Mouse (Mus musculus): Measurements from ENCODE around the gene Hmx1. TPM values are rescaled to one million over a fixed set of nuclear protein-coding genes. Genes with fewer than 3 reads are reported as not detected.
A peak's percentile ranks its signal among the peaks of the same experiment; 100 is the strongest.

Gene Hmx1
- 0.09 and 0.10 TPM in 2 replicates for polyA plus RNA-seq (2012; rRNA removed)
- polyA plus RNA-seq (2014; fragmentation: Nextera tagmentation; extraction: Ambion mirVana): 0.37 TPM in 1 of 2 replicates, not detected in the other

GRCm38 (mm10) chr5:35388491-35389111, at the start of gene Hmx1:
Gene Hmx1, plus strand, starts transcription at chr5:35389108.
- no peaks in the 10 kb centered on the region for H3K36me3 ChIP-seq (ENCODE audit: control insufficient read depth, insufficient read depth, low read length)
- ATAC-seq (ENCODE audit: low FRiP score, low read depth) (peak; percentile 93), DNase-seq (ENCODE audit: low spot score) (peak; percentile 70)
- H3K9ac ChIP-seq (ENCODE audit: low read depth, low read length, severe bottlenecking): peak within 1 kb of the TSS; percentile 38; the same call in 1 of the 2 replicates
- H3K4me3 ChIP-seq (replicated peaks; ENCODE audit: low read length): peak within 1 kb of the TSS; percentile 50
- H3K27ac ChIP-seq (replicated peaks; ENCODE audit: low read depth, low read length): no peak within 1 kb of the TSS
- no peaks in the 10 kb centered on the region for H3K9me3 ChIP-seq (ENCODE audit: control insufficient read depth, low read length)
- no peak for TF ChIP-seq POLR2A (IDR thresholded peaks at IDR 0.05; ENCODE audit: borderline replicate concordance, extremely low read depth, insufficient read depth, insufficient read length)
- H3K4me1 ChIP-seq (ENCODE audit: control insufficient read depth, insufficient read depth, low read length): peaks cover 9% of the 10 kb centered on the region; the same call in 1 of the 2 replicates
- peaks cover 99% of the 10 kb centered on the region for H3K27me3 ChIP-seq (ENCODE audit: control insufficient read depth, insufficient read depth, low read length)
- WGBS: 0% methylated on average over 33 of the region's 71 CpGs
- peak within 1 kb of the TSS; percentile 77 for H3K4me2 ChIP-seq (replicated peaks; ENCODE audit: low read depth, low read length, severe bottlenecking)

- H3K9ac ChIP-seq (ENCODE audit: low read depth, low read length, severe bottlenecking): no peak overlapping the region
- no peak for DNase-seq (ENCODE audit: low spot score)
- no peaks in the 10 kb centered on the region for H3K4me1 ChIP-seq (ENCODE audit: control insufficient read depth, insufficient read depth, low read length)
- H3K27me3 ChIP-seq (ENCODE audit: control insufficient read depth, insufficient read depth, low read length): no peaks in the 10 kb centered on the region
- no peak overlapping the region for H3K4me3 ChIP-seq (replicated peaks; ENCODE audit: low read length)
- no peaks in the 10 kb centered on the region for H3K36me3 ChIP-seq (ENCODE audit: control insufficient read depth, insufficient read depth, low read length)
- H3K9me3 ChIP-seq (ENCODE audit: control insufficient read depth, low read length): no peaks in the 10 kb centered on the region
- no peak overlapping the region for H3K4me2 ChIP-seq (replicated peaks; ENCODE audit: low read depth, low read length, severe bottlenecking)
- ATAC-seq (ENCODE audit: low FRiP score, low read depth): no peak
- TF ChIP-seq POLR2A (IDR thresholded peaks at IDR 0.05; ENCODE audit: borderline replicate concordance, extremely low read depth, insufficient read depth, insufficient read length): no peak
- H3K27ac ChIP-seq (replicated peaks; ENCODE audit: low read depth, low read length): no peak overlapping the region
- 83% methylated on average over 3 of the region's 3 CpGs for WGBS
These were observed 43.8 kb upstream of the Hmx1 start for GRCm38 (mm10) chr5:35345084-35345483.

GRCm38 (mm10) chr5:35348794-35349193, 40.1 kb upstream of the Hmx1 start:
- DNase-seq (ENCODE audit: low spot score): peak; percentile 65
- Histone ChIP-seq H3K27ac (replicated peaks; ENCODE audit: low read depth, low read length) (no peak overlapping the region), H3K9me3 (ENCODE audit: control insufficient read depth, low read length) (no peaks in the 10 kb centered on the region), H3K4me3 (replicated peaks; ENCODE audit: low read length) (no peak overlapping the region), H3K4me1 (ENCODE audit: control insufficient read depth, insufficient read depth, low read length) (no peaks in the 10 kb centered on the region), H3K36me3 (ENCODE audit: control insufficient read depth, insufficient read depth, low read length) (no peaks in the 10 kb centered on the region), H3K9ac (ENCODE audit: low read depth, low read length, severe bottlenecking) (no peak overlapping the region), H3K4me2 (replicated peaks; ENCODE audit: low read depth, low read length, severe bottlenecking) (no peak overlapping the region), H3K27me3 (ENCODE audit: control insufficient read depth, insufficient read depth, low read length) (no peaks in the 10 kb centered on the region)
- ATAC-seq (ENCODE audit: low FRiP score, low read depth): no peak
- TF ChIP-seq POLR2A (IDR thresholded peaks at IDR 0.05; ENCODE audit: borderline replicate concordance, extremely low read depth, insufficient read depth, insufficient read length): no peak
- 16% methylated on average over 3 of the region's 3 CpGs for WGBS

GRCm38 (mm10) chr5:35357544-35358440, 31.1 kb upstream of the Hmx1 start:
- TF ChIP-seq POLR2A (IDR thresholded peaks at IDR 0.05; ENCODE audit: borderline replicate concordance, extremely low read depth, insufficient read depth, insufficient read length): no peak

GRCm38 (mm10) chr5:35361570-35362284, 27.2 kb upstream of the Hmx1 start:
- Histone ChIP-seq H3K9ac (ENCODE audit: low read depth, low read length, severe bottlenecking) (no peak overlapping the region), H3K4me3 (replicated peaks; ENCODE audit: low read length) (no peak overlapping the region), H3K36me3 (ENCODE audit: control insufficient read depth, insufficient read depth, low read length) (no peaks in the 10 kb centered on the region), H3K4me2 (replicated peaks; ENCODE audit: low read depth, low read length, severe bottlenecking) (no peak overlapping the region), H3K27ac (replicated peaks; ENCODE audit: low read depth, low read length) (no peak overlapping the region), H3K4me1 (ENCODE audit: control insufficient read depth, insufficient read depth, low read length) (no peaks in the 10 kb centered on the region), H3K27me3 (ENCODE audit: control insufficient read depth, insufficient read depth, low read length) (peaks cover 10% of the 10 kb centered on the region; the same call in 1 of the 2 replicates), H3K9me3 (ENCODE audit: control insufficient read depth, low read length) (no peaks in the 10 kb centered on the region)
- DNase-seq (ENCODE audit: low spot score) (peak; percentile 95), ATAC-seq (ENCODE audit: low FRiP score, low read depth) (peak; percentile 47; the same call in 1 of the 2 replicates)
- TF ChIP-seq POLR2A (IDR thresholded peaks at IDR 0.05; ENCODE audit: borderline replicate concordance, extremely low read depth, insufficient read depth, insufficient read length): peak; percentile 35; the same call in 1 of the 2 replicates
- WGBS: 50% methylated on average over 8 of the region's 8 CpGs

More at GRCm38 (mm10) chr5:35357544-35358440, 31.1 kb upstream of the Hmx1 start:
- Histone ChIP-seq H3K9ac (ENCODE audit: low read depth, low read length, severe bottlenecking) (no peak overlapping the region), H3K36me3 (ENCODE audit: control insufficient read depth, insufficient read depth, low read length) (no peaks in the 10 kb centered on the region), H3K27me3 (ENCODE audit: control insufficient read depth, insufficient read depth, low read length) (no peaks in the 10 kb centered on the region), H3K4me3 (replicated peaks; ENCODE audit: low read length) (no peak overlapping the region), H3K9me3 (ENCODE audit: control insufficient read depth, low read length) (no peaks in the 10 kb centered on the region), H3K4me1 (ENCODE audit: control insufficient read depth, insufficient read depth, low read length) (no peaks in the 10 kb centered on the region), H3K4me2 (replicated peaks; ENCODE audit: low read depth, low read length, severe bottlenecking) (no peak overlapping the region), H3K27ac (replicated peaks; ENCODE audit: low read depth, low read length) (no peak overlapping the region)
- ATAC-seq (ENCODE audit: low FRiP score, low read depth) (no peak), DNase-seq (ENCODE audit: low spot score) (no peak)
- WGBS: 43% methylated on average over 9 of the region's 9 CpGs
